Mouse (Mus musculus) heart, postnatal 0 days (tissue): ENCODE data around the gene Swap70. TPM values are rescaled to one million over a fixed set of nuclear protein-coding genes. Genes with fewer than 3 reads are reported as not detected.

Source experiments
- ATAC-seq: fragments of 200-750 bp; cut with Nextera tagmentation; 2 replicates; pipeline ENCODE4 v1.8.0; 2017; ENCODE audit warnings: low read depth, moderate number of reproducible peaks, moderate library complexity; ENCODE audit not compliant: insufficient read depth
- DNase-seq: peaks from one replicate; pipeline ENCODE4 v3.0.0-alpha.2; 2016; ENCODE audit warnings: low spot score
- H3K27ac ChIP-seq: fragments of 300-500 bp; sonication (generic); 2 replicates; pipeline ENCODE4 v1.5.1; 2014; ENCODE audit warnings: low read depth, mild to moderate bottlenecking
- H3K27me3 ChIP-seq: fragments of 300-500 bp; sonication (generic); 2 replicates; pipeline ENCODE4 v1.6.1; 2014; ENCODE audit warnings: low read length, mixed read lengths; ENCODE audit not compliant: control insufficient read depth, insufficient read depth
- H3K36me3 ChIP-seq: fragments of 300-500 bp; sonication (generic); replicated peaks from 2 replicates; pipeline ENCODE4 v1.6.1; 2014; ENCODE audit warnings: low read length, mixed read lengths; ENCODE audit not compliant: control insufficient read depth, insufficient read depth
- H3K4me1 ChIP-seq: fragments of 300-500 bp; sonication (generic); 2 replicates; pipeline ENCODE4 v1.6.1; 2014; ENCODE audit warnings: antibody characterized with exemption; ENCODE audit not compliant: control insufficient read depth, insufficient read depth
- H3K4me2 ChIP-seq: fragments of 300-500 bp; sonication (generic); 2 replicates; pipeline ENCODE4 v1.6.1; 2014; ENCODE audit warnings: low read depth, mild to moderate bottlenecking, low read length, moderate library complexity
- H3K4me3 ChIP-seq: fragments of 300-500 bp; sonication (generic); 2 replicates; pipeline ENCODE4 v1.5.1; 2014; ENCODE audit warnings: low read depth, low read length
- H3K9ac ChIP-seq: fragments of 300-500 bp; sonication (generic); replicated peaks from 2 replicates; pipeline ENCODE4 v1.6.1; 2014; ENCODE audit warnings: low read depth, low read length, mixed read lengths
- H3K9me3 ChIP-seq: fragments of 300-500 bp; sonication (generic); replicated peaks from 2 replicates; pipeline ENCODE4 v1.6.1; 2016; ENCODE audit warnings: low read length; ENCODE audit not compliant: control insufficient read depth
- CTCF ChIP-seq: IDR thresholded peaks from 2 replicates; pipeline ENCODE4 v1.5.1; 2016; ENCODE audit warnings: antibody characterized with exemption, control low read depth, low read depth
- EP300 ChIP-seq: IDR thresholded peaks from 2 replicates; pipeline ENCODE4 v1.6.1; 2016; ENCODE audit warnings: antibody characterized with exemption, low read depth
- WGBS: fragments of 180-500 bp; shearing (Covaris S2); extraction: QIAGEN DNeasy Blood & Tissue Kit; methylation state at CpG from one replicate; pipeline ENCODE4 v1.1.7; 2014; 5-methylcytosine and 5-hydroxymethylcytosine counted together
- polyA plus RNA-seq: library from polyadenylated mRNA; unstranded; fragments of >200 nt; fragmentation: Nextera tagmentation; extraction: Ambion mirVana; gene quantifications from 2 replicates; pipeline ENCODE4 v1.2.1, GENCODE M21; 2015
- total RNA-seq: library from RNA; depleted of rRNA; stranded (reverse); fragments of >200 nt; gene quantifications from 2 replicates; pipeline ENCODE4 v1.2.3, GENCODE M21; 2014; ENCODE audit warnings: low replicate concordance; rRNA removed

The Swap70 gene
- 16.5 and 16.9 TPM in 2 replicates for total RNA-seq
- 11.8 and 12.9 TPM in 2 replicates for polyA plus RNA-seq

DNA sequence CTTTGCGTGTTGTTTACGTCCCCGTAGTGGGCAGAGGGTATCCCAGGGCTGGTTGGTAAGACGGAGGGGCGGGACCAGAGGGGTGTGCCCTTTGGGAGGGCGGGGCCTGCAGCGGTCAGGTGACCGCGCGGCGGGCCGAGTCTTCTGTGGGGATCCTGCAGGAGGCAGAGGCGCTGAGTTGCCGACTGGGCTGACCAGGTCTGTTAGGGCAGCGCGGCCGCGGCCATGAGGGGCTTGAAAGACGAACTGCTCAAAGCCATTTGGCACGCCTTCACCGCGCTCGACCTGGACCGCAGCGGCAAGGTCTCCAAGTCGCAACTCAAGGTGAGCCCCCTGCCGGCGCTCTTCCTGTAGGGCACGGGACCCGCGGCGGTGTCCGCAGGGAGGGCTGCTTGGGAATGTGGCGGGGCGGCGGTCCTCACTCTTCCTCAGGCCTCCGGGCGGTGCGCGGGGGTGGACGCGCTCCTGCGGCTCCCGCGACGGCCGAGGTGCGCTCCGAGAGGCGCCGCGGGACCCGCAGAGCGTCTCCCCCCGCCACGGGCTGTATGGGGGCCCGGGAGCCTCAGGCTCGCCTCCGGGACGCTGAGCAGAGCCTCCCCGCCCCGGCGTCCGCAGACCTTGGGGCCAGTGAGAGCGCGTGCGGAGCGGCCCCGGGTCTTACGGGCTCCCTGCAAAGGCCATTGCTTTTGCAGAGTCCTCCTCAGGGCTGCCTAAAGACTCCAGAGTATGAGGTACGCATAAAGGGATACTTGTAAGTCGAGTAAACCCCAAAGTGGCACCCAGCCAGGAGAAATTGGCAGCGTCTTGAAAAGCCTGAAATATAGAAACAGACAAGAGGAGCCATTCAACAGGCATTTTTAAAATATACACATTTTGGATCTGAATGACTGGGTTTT, at the start of gene Swap70:
Swap70 (plus strand) TSS at position 126 of the 896 bp plus-strand sequence.
- ATAC-seq: peak; percentile 99
- H3K4me1 ChIP-seq: peaks cover 11% of the 10 kb centered on the region
- TF ChIP-seq CTCF (peak; percentile 27), EP300 (no peak)
- H3K36me3 ChIP-seq: peaks cover 7% of the 10 kb centered on the region; the same call in 1 of the 2 replicates
- WGBS: under 1% methylated on average over 68 of the region's 73 CpGs
- H3K27ac ChIP-seq: peak within 1 kb of the TSS; percentile 90
- DNase-seq: peak; percentile 97
- H3K4me2 ChIP-seq: peak within 1 kb of the TSS; percentile 89
- peak within 1 kb of the TSS; percentile 81 for H3K9ac ChIP-seq
- no peaks in the 10 kb centered on the region for H3K27me3 ChIP-seq
- no peaks in the 10 kb centered on the region for H3K9me3 ChIP-seq
- peak within 1 kb of the TSS; percentile 76 for H3K4me3 ChIP-seq

DNA sequence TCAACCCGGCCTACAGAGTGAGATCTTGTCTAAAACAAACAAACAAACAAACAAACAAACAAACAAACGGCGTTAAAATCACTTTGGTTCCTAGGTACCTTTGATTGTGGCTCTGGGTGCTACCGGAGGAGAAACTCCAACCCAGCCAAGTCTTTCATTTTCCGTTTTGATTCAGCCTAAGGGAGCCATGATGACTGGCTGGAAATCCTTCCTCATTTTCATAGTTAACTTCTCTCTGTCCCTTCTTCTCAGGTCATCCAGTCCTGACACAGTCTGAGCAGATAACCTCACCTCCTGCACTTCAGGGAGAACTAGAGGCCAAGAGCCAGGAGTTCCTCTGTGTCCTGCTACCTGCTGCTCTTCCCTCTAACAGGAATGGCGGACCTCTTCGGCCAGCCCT, 42.3 kb upstream of the Swap70 start:
- 89% methylated on average over 7 of the region's 7 CpGs for WGBS
- H3K27me3 ChIP-seq: no peaks in the 10 kb centered on the region
- ATAC-seq: no peak

DNA sequence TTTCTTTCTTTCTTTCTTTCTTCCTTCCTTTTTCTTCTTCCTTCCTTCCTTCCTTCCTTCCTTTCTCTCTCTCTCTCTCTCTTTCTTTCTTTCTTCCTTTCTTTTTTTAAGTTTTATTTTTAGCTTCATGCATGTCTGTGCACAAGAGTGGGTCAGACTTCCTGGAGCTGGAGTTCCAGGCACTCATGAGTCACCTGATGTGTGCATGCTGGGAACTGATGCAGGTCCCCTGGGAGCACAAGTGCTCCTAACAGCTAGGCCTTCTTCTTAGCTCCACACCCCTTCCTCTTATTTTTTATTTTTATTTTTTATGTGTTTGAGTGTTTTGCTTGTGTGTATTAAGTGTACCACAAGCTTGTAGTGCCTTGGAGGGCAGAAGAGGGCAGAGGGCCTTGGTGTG, 40.9 kb upstream of the Swap70 start:
- Histone ChIP-seq H3K4me3 (no peak overlapping the region), H3K36me3 (no peaks in the 10 kb centered on the region), H3K4me1 (no peaks in the 10 kb centered on the region), H3K9ac (no peak overlapping the region), H3K4me2 (no peak overlapping the region), H3K27ac (no peak overlapping the region), H3K27me3 (no peaks in the 10 kb centered on the region), H3K9me3 (no peaks in the 10 kb centered on the region)
- ATAC-seq (no peak), DNase-seq (no peak)
- TF ChIP-seq CTCF (no peak), EP300 (no peak)

More for the DNA sequence above, 42.3 kb upstream of the Swap70 start:
- no peaks in the 10 kb centered on the region for H3K9me3 ChIP-seq
- no peak overlapping the region for H3K4me3 ChIP-seq
- no peaks in the 10 kb centered on the region for H3K4me1 ChIP-seq
- H3K4me2 ChIP-seq: no peak overlapping the region
- H3K27ac ChIP-seq: no peak overlapping the region
- no peak for DNase-seq
- no peak for TF ChIP-seq CTCF
- no peak for TF ChIP-seq EP300
- no peaks in the 10 kb centered on the region for H3K36me3 ChIP-seq
- H3K9ac ChIP-seq: no peak overlapping the region

DNA sequence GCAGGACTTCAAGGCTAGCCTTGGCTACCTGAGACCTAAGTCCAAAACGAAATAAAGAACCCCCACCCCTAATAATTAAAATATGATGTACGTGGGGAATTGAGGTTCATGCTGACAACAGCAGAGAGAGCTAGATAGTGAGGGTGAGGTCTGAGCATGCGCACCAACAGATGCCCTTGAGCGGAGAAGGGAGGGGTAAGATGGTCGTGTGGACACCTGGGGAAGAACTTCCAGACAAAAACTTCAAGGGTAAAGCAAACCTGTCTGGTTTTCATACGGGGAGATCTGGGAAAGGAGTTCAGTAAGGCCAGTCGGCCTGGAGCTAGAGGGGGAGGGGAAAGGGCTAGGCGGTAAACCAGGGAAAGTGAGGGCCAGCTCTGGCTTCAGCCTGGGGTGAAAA, 40.1 kb upstream of the Swap70 start:
- Histone ChIP-seq H3K4me1 (no peaks in the 10 kb centered on the region), H3K9ac (no peak overlapping the region), H3K9me3 (no peaks in the 10 kb centered on the region), H3K27me3 (no peaks in the 10 kb centered on the region), H3K4me2 (no peak overlapping the region), H3K4me3 (no peak overlapping the region), H3K36me3 (no peaks in the 10 kb centered on the region), H3K27ac (no peak overlapping the region)
- TF ChIP-seq EP300 (no peak), CTCF (no peak)
- whole genome bisulfite sequencing: 70% methylated on average over 8 of the region's 8 CpGs
- DNase-seq: no peak
- ATAC-seq: no peak

DNA sequence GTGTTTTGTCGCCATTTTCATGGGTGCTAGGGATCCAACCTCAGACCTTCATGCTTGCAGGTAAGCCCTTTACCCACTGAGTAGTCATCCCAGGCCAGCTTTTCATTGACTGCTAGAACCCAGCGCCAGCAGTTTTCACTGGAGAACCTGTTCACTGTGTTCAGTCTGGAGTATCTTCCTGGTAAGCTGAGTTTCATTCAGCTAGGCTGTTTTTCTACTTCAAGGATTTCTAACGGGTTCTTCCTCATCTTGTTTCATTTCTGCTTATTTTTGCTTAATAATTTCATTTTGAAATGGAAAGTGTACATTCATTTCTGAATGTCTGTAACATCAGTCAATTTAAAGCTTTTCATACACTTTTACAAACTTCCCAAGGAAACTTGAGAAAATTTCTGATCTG, 36.9 kb upstream of the Swap70 start:
- H3K4me1 ChIP-seq: no peaks in the 10 kb centered on the region
- no peak for TF ChIP-seq CTCF
- TF ChIP-seq EP300: no peak
- H3K9ac ChIP-seq: no peak overlapping the region
- no peaks in the 10 kb centered on the region for H3K36me3 ChIP-seq
- WGBS: 77% methylated on average over 3 of the region's 3 CpGs
- no peak overlapping the region for H3K4me2 ChIP-seq
- DNase-seq: no peak
- ATAC-seq: no peak
- H3K9me3 ChIP-seq: no peaks in the 10 kb centered on the region
- H3K27ac ChIP-seq: no peak overlapping the region
- no peaks in the 10 kb centered on the region for H3K27me3 ChIP-seq
- no peak overlapping the region for H3K4me3 ChIP-seq

DNA sequence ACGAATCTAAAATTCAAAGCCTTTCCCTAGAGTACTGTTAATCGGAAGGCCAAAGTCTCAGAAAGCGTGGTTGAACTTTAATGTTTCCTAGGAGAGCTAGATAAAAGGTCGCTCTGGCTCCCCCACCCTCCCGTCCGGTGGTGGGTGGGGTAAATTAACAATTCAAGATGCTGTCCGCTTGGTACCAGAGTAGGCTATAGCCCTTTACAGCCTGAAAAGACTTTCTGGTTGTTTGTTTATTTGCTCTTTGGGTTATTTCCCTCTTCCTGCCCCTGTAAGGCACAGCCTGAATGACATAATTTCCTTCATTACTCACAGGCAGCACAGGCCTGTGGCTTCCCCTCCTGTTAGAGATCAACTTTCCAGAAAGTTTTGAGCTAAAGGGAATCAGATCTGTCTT, 31.6 kb upstream of the Swap70 start:
- H3K4me3 ChIP-seq: no peak overlapping the region
- 49% methylated on average over 7 of the region's 7 CpGs for WGBS
- no peaks in the 10 kb centered on the region for H3K27me3 ChIP-seq
- no peaks in the 10 kb centered on the region for H3K36me3 ChIP-seq
- H3K27ac ChIP-seq: peak overlapping the region; percentile 66
- no peak overlapping the region for H3K9ac ChIP-seq
- DNase-seq: peak; percentile 42
- no peaks in the 10 kb centered on the region for H3K9me3 ChIP-seq
- no peaks in the 10 kb centered on the region for H3K4me1 ChIP-seq
- TF ChIP-seq EP300: 0 out of 2 replicates have a peak, but pooled peaks have one; percentile 39
- TF ChIP-seq CTCF: no peak
- H3K4me2 ChIP-seq: no peak overlapping the region
- ATAC-seq: peak; percentile 79
